Mouse (Mus musculus) monocyte, adult 2 months (primary cell): ENCODE measurements around the gene Myo18a.

Experiments
- DNase-seq, 2 experiments: peaks; one replicate each; pipeline ENCODE4 v3.0.0; 2022; ENCODE audit warnings: low spot score in 2 of 2, low read depth in 1 of 2

The Myo18a gene

DNA sequence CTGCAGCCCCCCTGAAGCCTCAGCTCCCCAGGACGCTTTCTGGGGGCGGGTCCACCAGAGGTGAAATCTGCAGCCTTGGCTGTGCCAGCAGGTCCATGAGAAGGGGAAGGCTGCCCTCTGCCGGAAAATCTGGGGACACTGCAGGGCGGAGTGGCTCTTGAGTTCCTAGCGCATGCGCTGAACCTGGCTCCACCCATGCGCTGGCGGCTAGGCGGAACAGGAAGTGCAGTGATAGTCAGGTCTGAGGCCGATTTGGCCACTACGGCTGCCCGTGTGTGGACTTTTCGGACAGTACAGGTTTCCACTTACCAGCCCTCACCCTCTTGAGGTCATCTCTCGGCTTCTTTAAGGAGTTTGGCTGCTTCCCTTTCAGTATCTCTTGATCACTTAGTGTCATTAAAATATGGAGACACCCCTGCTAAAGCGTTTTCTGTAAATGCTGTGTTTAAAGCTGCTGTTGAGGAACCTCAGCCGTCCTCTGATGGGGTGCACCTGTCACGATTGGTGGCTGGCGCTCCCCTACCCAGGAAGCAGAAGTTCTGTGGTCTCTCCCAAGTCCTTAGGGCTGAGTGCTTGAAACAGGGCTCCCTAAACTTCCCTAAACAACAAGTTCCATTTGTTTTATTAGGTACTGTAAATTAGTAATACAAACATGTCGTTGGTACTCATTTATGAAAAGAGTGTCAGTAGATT is 30.3 kb downstream of the Myo18a start:
- DNase-seq, result peak; percentile 92 to 97

DNA sequence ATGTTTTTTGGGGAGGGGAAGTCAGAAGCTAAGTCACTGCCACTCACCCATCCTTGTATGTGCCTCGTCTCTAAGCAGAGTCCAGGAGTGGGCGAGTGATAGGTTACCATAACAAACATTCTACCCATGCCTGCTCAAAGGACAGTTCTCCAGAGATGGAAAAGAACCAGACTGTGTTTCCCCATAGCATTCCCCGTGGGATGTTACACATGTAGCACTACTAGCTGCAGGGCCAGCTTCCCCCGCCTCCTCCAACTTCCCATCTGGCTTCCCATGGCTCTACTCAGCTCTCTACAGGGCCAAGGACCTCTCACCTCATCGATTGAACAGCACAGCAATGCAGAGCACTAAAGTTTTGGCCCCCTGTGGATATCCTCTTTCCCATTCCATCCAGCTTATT is 32.2 kb downstream of the Myo18a start:
- DNase-seq, result no peak

- no peak for DNase-seq
These were observed 37.4 kb downstream of the Myo18a start for GRCm38 (mm10) chr11:77800491-77800868.

GRCm38 (mm10) chr11:77800869-77801701 is 38.0 kb downstream of the Myo18a start:
- peak in 1 of 2 experiments; percentile 74 for DNase-seq

DNA sequence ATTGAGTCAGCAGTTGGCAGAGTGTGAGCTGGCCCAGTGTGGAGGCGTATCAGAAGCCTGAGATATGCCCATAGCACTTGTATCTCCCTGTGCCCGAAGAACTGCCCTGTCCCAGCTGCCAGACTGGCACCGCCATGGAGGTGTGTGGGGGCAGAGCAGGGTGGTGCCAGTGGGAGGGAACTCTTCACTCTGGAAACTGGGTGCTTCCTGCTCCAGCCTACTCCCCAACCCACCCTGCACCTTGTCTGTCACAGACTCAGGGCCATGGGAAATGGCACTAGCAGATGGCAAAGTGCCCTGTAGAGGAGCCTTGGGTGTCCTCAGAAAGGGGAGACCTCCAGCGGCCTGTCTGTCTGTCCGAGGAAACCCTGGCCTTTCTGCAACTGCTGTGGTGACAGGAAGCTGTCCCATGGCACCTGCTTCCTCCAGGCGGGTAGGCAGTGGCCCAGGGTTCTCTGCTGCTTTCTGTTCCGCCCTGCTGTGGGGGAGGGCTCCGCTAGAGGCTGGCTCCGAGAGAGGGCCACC is 39.4 kb downstream of the Myo18a start:
- DNase-seq, result peak in 1 of 2 experiments; percentile 58

DNA sequence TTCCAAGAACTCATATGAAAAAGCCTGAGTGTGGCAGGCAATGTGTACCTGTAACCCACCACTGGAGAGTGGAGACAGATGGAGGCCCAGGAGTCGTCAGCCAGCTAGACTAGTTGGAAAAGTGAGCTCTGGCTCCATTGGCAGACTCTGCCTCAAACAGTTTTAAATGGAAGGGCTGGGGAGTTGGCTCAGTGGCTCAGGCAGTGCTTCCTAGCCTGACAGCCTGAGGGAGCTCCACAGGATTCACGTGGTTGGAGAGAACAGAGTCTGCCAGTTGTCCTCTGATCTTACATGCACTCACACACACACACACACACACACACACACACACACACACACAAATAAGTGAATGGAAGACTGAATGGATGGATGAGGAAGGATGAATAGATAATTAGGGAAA is 43.2 kb downstream of the Myo18a start:
- no peak for DNase-seq

- DNase-seq, result no peak
These were observed 43.8 kb downstream of the Myo18a start for GRCm38 (mm10) chr11:77806855-77807254.

- DNase-seq, result no peak
These were observed 45.0 kb downstream of the Myo18a start for GRCm38 (mm10) chr11:77808051-77808465.

DNA sequence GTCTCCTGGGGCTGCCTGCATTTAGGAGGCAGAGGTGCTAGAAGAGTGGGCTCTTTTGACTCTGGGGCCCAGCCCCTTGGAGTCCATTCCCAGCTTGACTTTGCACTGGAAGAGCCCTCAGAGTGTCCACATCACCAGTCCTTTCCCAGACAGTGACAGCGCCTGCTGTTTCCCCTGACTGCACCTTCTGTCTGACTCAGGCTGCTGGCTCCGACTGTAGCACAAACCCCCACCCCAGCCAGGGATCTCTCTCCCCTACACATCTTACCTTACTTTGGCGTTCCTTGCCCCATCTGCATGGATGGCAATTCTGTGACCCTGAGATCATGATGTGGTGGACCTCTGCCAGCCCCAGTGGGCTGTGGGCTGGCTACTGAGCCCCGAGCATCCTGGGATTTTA is 46.2 kb downstream of the Myo18a start:
- no peak for DNase-seq

GRCm38 (mm10) chr11:77810018-77810417 is 47.0 kb downstream of the Myo18a start:
- no peak for DNase-seq

DNA sequence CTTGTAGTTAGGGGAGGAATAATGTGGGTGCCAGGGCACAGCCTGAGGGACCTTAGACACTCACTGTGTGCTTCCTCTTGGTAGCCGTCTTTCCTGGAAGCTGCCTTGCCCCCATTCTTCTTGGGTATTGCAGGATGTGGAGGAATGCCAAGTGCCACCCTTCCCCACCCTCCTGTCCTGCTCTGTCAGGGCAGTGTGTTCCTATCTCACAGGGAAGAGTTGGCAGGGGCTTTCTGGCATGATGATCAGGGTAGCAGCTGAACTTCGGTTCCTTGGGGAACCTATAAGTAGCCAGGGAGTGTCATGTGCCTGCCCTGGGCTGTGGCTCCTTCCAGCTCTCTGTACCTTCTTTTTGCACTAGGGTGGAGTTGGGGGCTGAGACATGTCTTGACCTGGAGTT is 50.9 kb downstream of the Myo18a start:
- no peak for DNase-seq

DNA sequence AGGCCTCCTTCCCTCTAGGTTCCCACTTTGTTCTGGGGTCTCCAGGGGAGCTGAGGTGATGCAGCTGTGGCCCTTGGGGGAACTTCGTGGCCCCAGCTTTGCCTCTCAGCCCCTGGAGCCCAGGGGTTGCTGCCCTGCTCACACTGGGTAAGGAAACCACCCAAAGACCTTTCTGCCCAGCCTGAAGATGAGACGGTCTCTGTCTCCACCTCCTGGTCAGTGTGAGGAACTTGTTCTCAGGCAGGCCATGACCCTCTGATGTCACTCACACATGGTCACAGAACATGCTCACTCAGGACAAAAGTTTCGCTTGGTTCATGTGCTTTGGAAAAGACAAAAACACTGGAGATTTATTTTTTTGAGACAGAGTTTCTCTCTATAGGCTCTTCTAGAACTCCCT is 53.0 kb downstream of the Myo18a start:
- peak in 1 of 2 experiments; percentile 58 for DNase-seq

DNA sequence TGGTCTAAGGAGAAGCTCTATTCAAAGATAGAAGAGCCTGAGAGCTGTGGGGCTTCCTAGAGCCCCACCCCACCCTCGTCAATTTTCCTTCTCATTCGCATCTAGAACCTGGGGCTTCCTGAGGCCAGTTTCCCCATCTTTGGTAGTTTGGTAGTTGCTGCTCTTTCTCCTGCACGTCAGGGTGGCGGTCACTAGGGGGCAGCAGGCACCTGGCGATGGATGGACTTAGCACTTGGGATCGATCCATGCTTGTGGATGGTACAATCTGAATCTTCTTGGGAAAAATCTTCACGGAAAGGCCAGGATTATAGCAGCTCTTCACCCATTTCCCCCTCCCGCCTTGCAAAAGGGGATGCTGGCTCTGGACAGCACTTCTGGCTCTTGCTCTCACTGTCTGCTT is 58.6 kb downstream of the Myo18a start:
- no peak for DNase-seq

DNA sequence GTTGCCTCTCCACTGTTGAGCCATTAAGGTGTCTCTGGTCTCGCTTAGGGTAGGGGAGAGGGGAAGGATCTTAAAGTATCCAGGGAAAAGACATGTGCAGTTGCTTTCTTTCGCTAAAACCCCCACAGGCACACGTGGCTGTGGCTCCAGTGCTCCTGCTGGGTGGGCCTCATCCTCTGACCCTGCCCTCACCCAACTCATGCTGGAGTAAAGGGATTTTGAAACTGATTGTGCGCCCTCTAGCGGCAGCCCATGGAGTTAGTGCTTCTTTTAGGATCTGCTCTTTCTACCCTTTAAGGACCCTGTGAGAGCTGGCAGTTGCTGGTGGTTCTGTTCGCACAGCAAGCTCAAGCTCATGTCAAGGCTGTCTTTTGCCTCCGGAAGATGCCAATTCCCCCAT is 59.7 kb downstream of the Myo18a start:
- DNase-seq, result peak in 1 of 2 experiments; percentile 52

DNA sequence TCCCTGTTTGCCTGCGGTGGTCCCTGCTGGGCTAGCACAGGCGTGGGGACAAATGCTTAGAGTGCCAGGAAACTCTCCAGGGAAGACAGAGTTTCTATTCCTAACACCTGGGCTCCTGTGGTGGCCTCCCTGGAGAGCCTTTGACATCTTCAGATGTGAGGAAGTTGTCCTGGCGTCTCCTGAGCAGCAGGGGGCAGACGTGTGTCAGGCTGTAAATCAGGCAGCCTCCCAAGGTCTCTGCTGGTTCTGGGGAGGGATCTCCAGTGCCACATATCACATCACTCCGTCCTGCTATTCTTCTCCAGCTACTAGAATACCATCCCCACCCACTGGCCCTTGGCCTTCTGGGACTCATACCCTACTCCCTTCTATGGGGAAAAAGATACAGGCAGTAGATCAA is 62.8 kb downstream of the Myo18a start:
- no peak for DNase-seq

DNA sequence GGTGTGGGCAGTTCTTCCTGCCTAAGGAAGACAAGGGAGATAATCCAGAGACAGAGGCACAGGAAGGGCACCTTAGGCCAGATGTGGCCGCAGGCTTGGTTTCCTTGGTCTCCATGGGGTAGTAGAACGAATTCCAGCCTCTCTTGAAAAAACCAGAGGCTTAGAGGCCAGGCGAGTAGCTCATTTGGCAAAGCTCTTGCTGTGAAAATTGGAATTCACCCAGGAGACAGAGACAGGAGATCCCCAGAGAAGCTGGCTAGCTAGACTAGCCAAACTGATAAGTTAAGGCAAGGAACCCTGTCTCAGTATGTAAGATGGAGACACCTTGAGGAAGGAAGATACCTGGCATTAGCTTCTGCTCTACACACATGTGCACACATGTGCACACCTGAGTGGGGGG is 63.3 kb downstream of the Myo18a start:
- no peak for DNase-seq

DNA sequence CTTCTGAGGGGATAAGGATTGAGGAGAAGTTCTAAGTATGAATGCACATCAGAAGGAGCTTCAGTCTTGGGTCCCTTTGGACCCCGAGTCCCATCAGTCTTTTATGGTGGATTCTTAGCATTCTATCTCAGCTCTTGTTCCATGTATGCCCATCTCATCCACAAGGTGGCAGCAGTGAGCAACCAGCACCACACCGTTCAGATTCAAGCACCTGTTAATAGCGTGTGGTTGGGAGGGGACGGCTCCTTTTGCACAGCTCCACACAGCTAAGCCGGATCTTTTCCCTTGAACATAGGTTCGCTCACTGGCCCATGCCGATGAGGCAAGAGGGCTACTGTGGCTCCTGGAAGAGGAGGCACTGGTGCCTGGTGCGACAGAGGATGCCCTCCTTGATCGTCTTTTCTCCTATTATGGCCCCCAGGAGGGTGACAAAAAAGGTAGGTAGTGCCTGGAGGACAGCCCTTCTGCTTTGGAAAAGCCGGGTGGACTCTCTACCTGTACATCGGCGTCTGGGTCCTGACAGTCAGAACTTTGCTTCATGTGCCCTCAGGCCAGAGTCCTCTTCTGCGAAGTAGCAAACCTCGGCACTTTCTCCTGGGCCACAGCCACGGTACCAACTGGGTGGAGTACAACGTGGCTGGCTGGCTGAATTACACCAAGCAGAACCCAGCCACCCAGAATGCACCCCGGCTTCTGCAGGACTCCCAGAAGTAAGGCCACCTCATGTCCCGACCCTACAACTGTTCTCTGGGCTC is 64.4 kb downstream of the Myo18a start:
- DNase-seq, result peak in 1 of 2 experiments; percentile 36

GRCm38 (mm10) chr11:77828163-77828562 is 65.1 kb downstream of the Myo18a start:
- DNase-seq, result no peak

DNA sequence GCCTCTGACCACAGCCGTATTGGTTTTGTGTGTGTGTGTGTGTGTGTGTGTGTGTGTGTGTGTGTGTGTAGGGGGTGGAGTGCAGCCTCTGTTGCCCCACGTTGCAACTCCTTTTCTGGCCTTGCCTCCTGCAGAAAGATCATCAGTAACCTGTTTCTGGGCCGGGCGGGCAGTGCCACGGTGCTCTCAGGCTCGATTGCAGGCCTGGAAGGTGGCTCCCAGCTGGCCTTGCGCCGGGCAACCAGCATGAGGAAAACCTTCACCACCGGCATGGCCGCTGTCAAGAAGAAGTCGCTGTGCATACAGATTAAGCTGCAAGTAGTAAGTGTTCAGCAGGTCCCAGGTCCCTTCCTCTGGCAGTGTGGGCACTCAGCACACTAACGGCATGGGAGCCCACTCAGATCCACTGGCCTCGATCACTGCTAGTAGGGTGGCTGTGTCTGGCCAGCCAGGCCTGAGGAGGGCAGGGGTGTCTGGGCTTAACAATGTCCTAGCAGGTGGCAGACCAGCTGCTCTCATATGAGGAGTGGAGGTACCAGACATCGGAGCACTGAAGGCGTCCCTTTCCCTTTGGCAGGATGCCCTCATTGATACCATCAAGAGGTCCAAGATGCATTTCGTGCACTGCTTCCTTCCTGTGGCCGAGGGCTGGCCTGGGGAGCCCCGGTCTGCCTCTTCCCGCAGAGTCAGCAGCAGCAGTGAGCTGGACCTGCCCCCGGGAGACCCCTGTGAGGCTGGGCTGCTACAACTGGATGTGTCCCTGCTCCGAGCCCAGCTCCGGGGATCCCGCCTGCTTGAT is 66.2 kb downstream of the Myo18a start:
- no peak for DNase-seq

GRCm38 (mm10) chr11:77830875-77831274 is 67.8 kb downstream of the Myo18a start:
- no peak for DNase-seq

DNA sequence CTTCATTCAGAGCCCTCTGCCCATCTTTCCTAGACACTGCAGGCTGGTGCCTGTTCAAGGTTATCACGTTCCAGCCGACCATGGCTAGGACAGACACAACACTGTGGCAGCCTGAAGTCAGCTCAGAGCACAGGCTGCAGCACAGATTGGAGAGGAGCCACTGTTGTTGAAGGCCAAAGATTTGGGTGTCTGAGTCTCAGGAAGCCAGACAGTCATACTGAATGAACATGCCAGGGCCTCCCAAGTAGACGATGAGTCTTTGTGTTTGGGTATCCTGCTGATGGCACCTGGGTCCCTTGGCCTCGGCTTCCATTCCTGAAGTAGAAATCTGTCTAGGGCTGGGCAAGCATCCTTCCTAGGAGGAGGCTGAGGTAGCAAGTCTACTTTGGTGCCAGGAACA is 69.5 kb downstream of the Myo18a start:
- no peak for DNase-seq
